In the genomic region with DNA sequence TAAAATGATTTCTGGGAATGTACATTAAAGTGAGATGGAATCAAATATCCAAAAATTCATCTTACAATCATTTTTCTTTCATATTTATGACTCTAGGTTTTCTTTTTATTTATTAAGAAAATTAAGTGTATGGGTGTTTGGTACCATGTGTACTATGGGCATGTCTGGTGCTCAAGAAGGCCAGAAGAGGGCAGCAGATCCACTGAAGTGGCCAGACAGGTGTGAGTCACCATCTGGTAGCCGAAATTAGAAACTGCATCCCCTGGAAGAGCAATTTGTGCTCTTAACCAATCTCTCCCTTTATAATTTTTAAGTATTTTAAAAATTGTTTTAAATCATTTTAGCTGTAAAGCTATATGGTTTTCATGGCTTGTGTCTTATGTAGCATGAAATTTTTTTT, we compare ENCODE assay signal across 10 mouse cellular contexts. TPM values are rescaled to one million over a fixed set of nuclear protein-coding genes. Genes with fewer than 3 reads are reported as not detected.
DNase-seq lines count a peak whose midpoint lies in the region; ATAC-seq lines count a peak whose summit lies in the region.
"Had no signal": no experiment of that assay in that cellular context is flagged by ENCODE, and none has a peak within 500 bp of the region (broad histone marks: within the 10 kb centered on the region; RNA-seq: fewer than 3 reads in every experiment).

No protein-coding gene starts in this region.

- H3K4me3 ChIP-seq in neural tube, embryonic 15.5 days (replicated peaks), result no peak overlapping the region
- H3K4me3 ChIP-seq: hindbrain, embryonic 15.5 days; neural tube, embryonic 12.5 days had no signal

- no peaks in the 10 kb centered on the region for H3K4me1 ChIP-seq in neural tube, embryonic 15.5 days
- H3K4me1 ChIP-seq: hindbrain, embryonic 15.5 days; neural tube, embryonic 12.5 days had no signal

- WGBS in neural tube, embryonic 15.5 days, result 25% methylated on average over 1 of the region's 1 CpGs

- H3K9ac ChIP-seq in neural tube, embryonic 15.5 days (replicated peaks), result no peak overlapping the region
- H3K9ac ChIP-seq: hindbrain, embryonic 15.5 days; neural tube, embryonic 12.5 days had no signal

- no peak overlapping the region for H3K27ac ChIP-seq in neural tube, embryonic 15.5 days (replicated peaks)
- H3K27ac ChIP-seq: hindbrain, embryonic 15.5 days; neural tube, embryonic 12.5 days had no signal

- H3K9me3 ChIP-seq in neural tube, embryonic 15.5 days (replicated peaks), result no peaks in the 10 kb centered on the region
- H3K9me3 ChIP-seq: hindbrain, embryonic 15.5 days; neural tube, embryonic 12.5 days had no signal

- no peaks in the 10 kb centered on the region for H3K36me3 ChIP-seq in neural tube, embryonic 15.5 days
- H3K36me3 ChIP-seq: hindbrain, embryonic 15.5 days; neural tube, embryonic 12.5 days had no signal

- no peaks in the 10 kb centered on the region for H3K27me3 ChIP-seq in neural tube, embryonic 15.5 days (replicated peaks)
- H3K27me3 ChIP-seq: hindbrain, embryonic 15.5 days; neural tube, embryonic 12.5 days had no signal

- ATAC-seq in granulocyte monocyte progenitor cell, adult 5-6 weeks (replicated peaks; ENCODE audit: poor library complexity, severe bottlenecking), result peak; percentile 65; the same call in 1 of the 2 replicates
- no peak for ATAC-seq in neural tube, embryonic 15.5 days (ENCODE audit: low FRiP score)

- peak; percentile 25 for DNase-seq in adrenal gland, adult 2 months
- DNase-seq in adrenal gland, adult 18-20 months (ENCODE audit: low spot score in 2 of 2), result no peak
- DNase-seq in layer of hippocampus, adult 9-11 months, result peak; percentile 5
- DNase-seq in layer of hippocampus, postnatal 25 days (ENCODE audit: extremely low spot score in 1 of 2, low spot score in 1 of 2), result no peak
- peak; percentile 43 for DNase-seq in R1 (ENCODE audit: low read depth, low spot score)
- peak; percentile 27 for DNase-seq in lung, postnatal 10 days

- H3K4me2 ChIP-seq in neural tube, embryonic 15.5 days, result no peak overlapping the region
- H3K4me2 ChIP-seq: hindbrain, embryonic 15.5 days; neural tube, embryonic 12.5 days had no signal

RNA-seq across cellular contexts. Expression of a gene that starts 54.7 kb away (rescaled TPM):
- 10 to 100 TPM; 12.6 to 18.4 TPM for total RNA-seq in adrenal gland, adult 2 months (2021)
- polyA plus RNA-seq in adrenal gland, adult 2 months (2012; rRNA removed), result 11.6 and 12.7 TPM in 2 replicates
- 10 to 100 TPM; 19.3 to 21.4 TPM for total RNA-seq in adrenal gland, adult 18-20 months (2021)
- total RNA-seq in layer of hippocampus, postnatal 25 days (2021), result 10 to 100 TPM; 11.4 to 12.8 TPM
- total RNA-seq in granulocyte monocyte progenitor cell, adult 5-6 weeks (2014; fragmentation: Nextera tagmentation), result 6.7 and 9.1 TPM in 2 replicates
- total RNA-seq in granulocyte monocyte progenitor cell, adult 5-6 weeks (2017), result 3.7 and 4.4 TPM in 2 replicates
- 21.8 and 22.3 TPM in 2 replicates for polyA plus RNA-seq in neural tube, embryonic 15.5 days (2015; fragmentation: Nextera tagmentation; extraction: Ambion mirVana)

Comparison
In these comparisons a context has a peak if more than half of its experiments do, and no peak if none do; other contexts are left out.
1. DNase-seq: peak in adrenal gland, adult 2 months (single experiment), layer of hippocampus, adult 9-11 months (single experiment), R1 (single experiment) and lung, postnatal 10 days (single experiment); none in adrenal gland, adult 18-20 months (0 of 2) and layer of hippocampus, postnatal 25 days (0 of 2).